Mouse (Mus musculus) hindlimb bud, embryonic 11.5 days (tissue): ENCODE measurements at regions not wholly inside any gene's neighbourhood (a gene's known extent, or its start where the extent isn't known, plus 50 kb on each side); places are given as distances from the start of the nearest gene placed in this dataset.

ENCODE experiments used
- DNase-seq: peaks from one replicate; pipeline ENCODE4 v3.0.0-alpha.2; 2012; ENCODE audit warnings: low read depth, low spot score; ENCODE audit errors: extremely low spot score

GRCm38 (mm10) chr19:16075512-16076086, 57.0 kb upstream of the Gnaq start:
- no peak for DNase-seq

GRCm38 (mm10) chr19:16075026-16075425, 57.6 kb upstream of the Gnaq start:
- DNase-seq, result no peak

GRCm38 (mm10) chr19:16067314-16067713, 65.3 kb upstream of the Gnaq start:
- DNase-seq, result no peak

GRCm38 (mm10) chr19:16064911-16065310, 67.7 kb upstream of the Gnaq start:
- no peak for DNase-seq

GRCm38 (mm10) chr19:16063916-16064580, 68.6 kb upstream of the Gnaq start:
- peak; percentile 76 for DNase-seq

- no peak for DNase-seq
Observed at GRCm38 (mm10) chr19:16063533-16063915, 69.1 kb upstream of the Gnaq start.

- no peak for DNase-seq
Observed at GRCm38 (mm10) chr19:16061821-16062220, 70.8 kb upstream of the Gnaq start.

- no peak for DNase-seq
Observed at GRCm38 (mm10) chr19:16059026-16059425, 73.6 kb upstream of the Gnaq start.

- DNase-seq, result no peak
Observed at GRCm38 (mm10) chr19:16050220-16051055, 65.6 kb upstream of the Cep78 start.

GRCm38 (mm10) chr19:16049646-16050045, 64.9 kb upstream of the Cep78 start:
- no peak for DNase-seq

- DNase-seq, result no peak
Observed at GRCm38 (mm10) chr19:16046977-16047376, 62.2 kb upstream of the Cep78 start.

GRCm38 (mm10) chr19:16045261-16045660, 60.5 kb upstream of the Cep78 start:
- DNase-seq, result no peak

- DNase-seq, result no peak
Observed at GRCm38 (mm10) chr19:16044169-16044568, 59.4 kb upstream of the Cep78 start.

- no peak for DNase-seq
Observed at GRCm38 (mm10) chr19:16043007-16043406, 58.2 kb upstream of the Cep78 start.

GRCm38 (mm10) chr19:16041891-16042290, 57.1 kb upstream of the Cep78 start:
- no peak for DNase-seq

- no peak for DNase-seq
Observed at GRCm38 (mm10) chr19:16037806-16038205, 53.0 kb upstream of the Cep78 start.
